Comparison of ENCODE assay signal across 24 mouse cellular contexts in the genomic region with DNA sequence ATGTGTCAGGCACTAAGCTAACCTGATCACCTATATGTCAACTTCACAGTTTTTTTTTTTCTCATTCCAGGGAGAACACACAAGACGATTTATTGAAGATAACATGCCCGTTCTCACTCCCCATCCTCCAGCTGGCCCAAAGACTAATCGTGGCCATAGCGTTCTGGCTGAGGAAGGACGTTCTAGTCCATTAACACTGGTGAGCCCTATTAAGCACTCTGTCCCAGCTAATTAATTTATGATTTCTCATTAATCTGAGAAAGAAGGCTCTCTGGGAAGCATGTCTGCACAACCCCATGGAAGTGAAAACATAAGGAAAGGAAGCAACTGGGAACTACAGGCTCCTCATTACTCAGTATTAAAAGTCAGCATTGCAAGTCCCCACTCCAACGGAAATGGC. TPM values are rescaled to one million over a fixed set of nuclear protein-coding genes. Genes with fewer than 3 reads are reported as not detected.
"Had no signal": no experiment of that assay in that cellular context is flagged by ENCODE, and none has a peak within 500 bp of the region (broad histone marks: within the 10 kb centered on the region; RNA-seq: fewer than 3 reads in every experiment).

No protein-coding gene starts in this region.

- H3K9ac ChIP-seq: forebrain, postnatal 0 days; heart, embryonic 13.5 days; heart, embryonic 15.5 days; hindbrain, embryonic 13.5 days; hindbrain, embryonic 15.5 days; limb, embryonic 13.5 days; limb, embryonic 15.5 days; liver, embryonic 12.5 days; liver, embryonic 14.5 days had no signal

- H3K4me3 ChIP-seq: heart, embryonic 13.5 days; heart, embryonic 15.5 days; hindbrain, embryonic 13.5 days; hindbrain, embryonic 15.5 days; limb, embryonic 13.5 days; limb, embryonic 15.5 days; liver, embryonic 12.5 days had no signal

- H3K27me3 ChIP-seq: heart, embryonic 15.5 days; hindbrain, embryonic 13.5 days; hindbrain, embryonic 15.5 days; limb, embryonic 13.5 days; limb, embryonic 15.5 days; liver, embryonic 12.5 days had no signal

- H3K27ac ChIP-seq: heart, embryonic 13.5 days; heart, embryonic 15.5 days; hindbrain, embryonic 13.5 days; hindbrain, embryonic 15.5 days; hindbrain, postnatal 0 days; limb, embryonic 13.5 days; limb, embryonic 15.5 days; liver, embryonic 12.5 days; liver, embryonic 14.5 days had no signal

- H3K4me2 ChIP-seq: hindbrain, embryonic 13.5 days; hindbrain, embryonic 15.5 days; limb, embryonic 13.5 days; limb, embryonic 15.5 days; liver, embryonic 12.5 days had no signal

- DNase-seq: forebrain, postnatal 0 days; gastrocnemius, postnatal 14 days; gastrocnemius, postnatal 36 days; heart, adult 18-20 months; heart, postnatal 14 days; heart, postnatal 36 days; kidney, adult 11 months; kidney, postnatal 10 days; kidney, postnatal 36 days; layer of hippocampus, adult 9-11 months; layer of hippocampus, postnatal 36 days; left cerebral cortex, postnatal 4 days had no signal

- ATAC-seq: forebrain, postnatal 0 days; hindbrain, postnatal 0 days; intestine, embryonic 16.5 days; liver, embryonic 12.5 days had no signal

- H3K9me3 ChIP-seq: heart, embryonic 13.5 days; heart, embryonic 15.5 days; hindbrain, embryonic 13.5 days; hindbrain, embryonic 15.5 days; limb, embryonic 13.5 days; limb, embryonic 15.5 days; liver, embryonic 12.5 days had no signal

- H3K4me1 ChIP-seq: limb, embryonic 15.5 days; liver, embryonic 12.5 days had no signal

- H3K36me3 ChIP-seq: heart, embryonic 13.5 days; heart, embryonic 15.5 days; hindbrain, embryonic 13.5 days; hindbrain, embryonic 15.5 days; limb, embryonic 13.5 days; limb, embryonic 15.5 days; liver, embryonic 12.5 days had no signal

RNA-seq across cellular contexts. Expression of gene Erich3, which starts 41.1 kb away (rescaled TPM):
- polyA plus RNA-seq: intestine, embryonic 16.5 days; liver, adult 2 months; liver, embryonic 12.5 days; liver, embryonic 16.5 days had no signal
